Mouse (Mus musculus) lung, postnatal 0 days (tissue): ENCODE measurements at regions not wholly inside any gene's neighbourhood (a gene's known extent, or its start where the extent isn't known, plus 50 kb on each side); places are given as distances from the start of the nearest gene placed in this dataset.

Experiments used
- CTCF ChIP-seq: IDR thresholded peaks from 2 replicates; pipeline ENCODE4 v1.5.1; 2016; ENCODE audit warnings: antibody characterized with exemption, mild to moderate bottlenecking
- EP300 ChIP-seq: IDR thresholded peaks from 2 replicates; pipeline ENCODE4 v1.6.1; 2016; ENCODE audit warnings: antibody characterized with exemption, mild to moderate bottlenecking, control low read depth

DNA sequence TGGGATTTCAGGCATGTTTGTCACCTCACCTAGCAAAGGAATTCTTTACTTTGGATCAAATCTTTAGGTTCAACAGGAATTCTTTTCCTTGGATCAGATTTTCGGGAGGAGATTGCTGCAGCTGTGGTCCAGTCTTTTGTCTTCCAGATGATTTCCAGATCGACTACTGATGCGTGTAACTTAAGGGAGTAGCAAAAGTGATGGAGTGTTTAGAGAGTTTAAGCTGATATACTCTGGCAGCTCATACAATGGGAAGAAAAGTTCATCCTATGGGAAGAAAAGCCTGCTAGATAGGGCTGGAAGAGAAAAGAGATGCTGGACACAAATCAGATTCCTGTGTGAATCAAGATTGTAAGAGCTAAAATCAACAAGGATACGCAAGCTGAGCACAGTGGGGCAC lies 59.3 kb upstream of the Slc16a1 start:
- TF ChIP-seq CTCF (no peak), EP300 (no peak)
